Mouse (Mus musculus): ENCODE results near the gene Prepl. TPM values are rescaled to one million over a fixed set of nuclear protein-coding genes. Genes with fewer than 3 reads are reported as not detected.

Gene Prepl
- polyA plus RNA-seq, 1 experiment from 2014 or later: 4.5 TPM

GRCm38 (mm10) chr17:85063560-85063959 lies 26.5 kb downstream of the Prepl start:
- Histone ChIP-seq H3K4me1 (ENCODE audit: insufficient read depth) (no peaks in the 10 kb centered on the region), H3K36me3 (replicated peaks; ENCODE audit: insufficient read depth, low read length) (peaks cover 30% of the 10 kb centered on the region), H3K9me3 (ENCODE audit: low read length) (no peaks in the 10 kb centered on the region), H3K4me2 (ENCODE audit: low read depth, low read length) (no peak overlapping the region), H3K9ac (replicated peaks) (no peak overlapping the region), H3K27me3 (ENCODE audit: insufficient read depth, low read length) (no peaks in the 10 kb centered on the region), H3K4me3 (ENCODE audit: low read depth, low read length) (no peak overlapping the region), H3K27ac (ENCODE audit: low read depth) (no peak overlapping the region)
- DNase-seq (no peak), ATAC-seq (no peak)
- TF ChIP-seq EP300 (IDR thresholded peaks at IDR 0.05; ENCODE audit: low read depth): no peak
- TF ChIP-seq CTCF (IDR thresholded peaks at IDR 0.05; ENCODE audit: low read depth): no peak
- 61% methylated on average over 7 of the region's 7 CpGs for WGBS (ENCODE audit: insufficient replicate concordance)

- Histone ChIP-seq H3K4me2 (ENCODE audit: low read depth, low read length) (no peak overlapping the region), H3K9me3 (ENCODE audit: low read length) (no peaks in the 10 kb centered on the region), H3K27ac (ENCODE audit: low read depth) (no peak overlapping the region), H3K4me1 (ENCODE audit: insufficient read depth) (no peaks in the 10 kb centered on the region), H3K4me3 (ENCODE audit: low read depth, low read length) (no peak overlapping the region), H3K9ac (replicated peaks) (no peak overlapping the region), H3K27me3 (ENCODE audit: insufficient read depth, low read length) (no peaks in the 10 kb centered on the region), H3K36me3 (replicated peaks; ENCODE audit: insufficient read depth, low read length) (peaks cover 13% of the 10 kb centered on the region)
- DNase-seq: no peak
- 82% methylated on average over 6 of the region's 6 CpGs for WGBS (ENCODE audit: insufficient replicate concordance)
- ATAC-seq: no peak
- TF ChIP-seq EP300 (IDR thresholded peaks at IDR 0.05; ENCODE audit: low read depth) (no peak), CTCF (IDR thresholded peaks at IDR 0.05; ENCODE audit: low read depth) (no peak)
Observed at GRCm38 (mm10) chr17:85059136-85059535, 30.9 kb downstream of the Prepl start.

- ATAC-seq (no peak), DNase-seq (no peak)
- H3K27ac ChIP-seq (ENCODE audit: low read depth): no peak overlapping the region
- H3K9me3 ChIP-seq (ENCODE audit: low read length): no peaks in the 10 kb centered on the region
- TF ChIP-seq CTCF (IDR thresholded peaks at IDR 0.05; ENCODE audit: low read depth) (no peak), EP300 (IDR thresholded peaks at IDR 0.05; ENCODE audit: low read depth) (no peak)
- no peak overlapping the region for H3K4me2 ChIP-seq (ENCODE audit: low read depth, low read length)
- no peak overlapping the region for H3K9ac ChIP-seq (replicated peaks)
- no peaks in the 10 kb centered on the region for H3K4me1 ChIP-seq (ENCODE audit: insufficient read depth)
- no peak overlapping the region for H3K4me3 ChIP-seq (ENCODE audit: low read depth, low read length)
- peaks cover 8% of the 10 kb centered on the region for H3K36me3 ChIP-seq (replicated peaks; ENCODE audit: insufficient read depth, low read length)
- WGBS (ENCODE audit: insufficient replicate concordance): 80% methylated on average over 7 of the region's 7 CpGs
- H3K27me3 ChIP-seq (ENCODE audit: insufficient read depth, low read length): no peaks in the 10 kb centered on the region
Observed at GRCm38 (mm10) chr17:85058276-85058675, 31.8 kb downstream of the Prepl start.

- H3K36me3 ChIP-seq (replicated peaks; ENCODE audit: insufficient read depth, low read length): no peaks in the 10 kb centered on the region
- no peak overlapping the region for H3K27ac ChIP-seq (ENCODE audit: low read depth)
- H3K4me2 ChIP-seq (ENCODE audit: low read depth, low read length): no peak overlapping the region
- no peak overlapping the region for H3K4me3 ChIP-seq (ENCODE audit: low read depth, low read length)
- 75% methylated on average over 5 of the region's 5 CpGs for WGBS (ENCODE audit: insufficient replicate concordance)
- no peak for TF ChIP-seq CTCF (IDR thresholded peaks at IDR 0.05; ENCODE audit: low read depth)
- no peak for TF ChIP-seq EP300 (IDR thresholded peaks at IDR 0.05; ENCODE audit: low read depth)
- no peaks in the 10 kb centered on the region for H3K9me3 ChIP-seq (ENCODE audit: low read length)
- DNase-seq (no peak), ATAC-seq (no peak)
- peaks cover 8% of the 10 kb centered on the region; the same call in 1 of the 2 replicates for H3K4me1 ChIP-seq (ENCODE audit: insufficient read depth)
- H3K27me3 ChIP-seq (ENCODE audit: insufficient read depth, low read length): no peaks in the 10 kb centered on the region
- H3K9ac ChIP-seq (replicated peaks): no peak overlapping the region
Observed at GRCm38 (mm10) chr17:85048379-85048778, 41.7 kb downstream of the Prepl start.

- no peak overlapping the region for H3K4me3 ChIP-seq (ENCODE audit: low read depth, low read length)
- TF ChIP-seq EP300 (IDR thresholded peaks at IDR 0.05; ENCODE audit: low read depth) (no peak), CTCF (IDR thresholded peaks at IDR 0.05; ENCODE audit: low read depth) (peak; percentile 19)
- ATAC-seq (no peak), DNase-seq (no peak)
- H3K27me3 ChIP-seq (ENCODE audit: insufficient read depth, low read length): no peaks in the 10 kb centered on the region
- H3K4me1 ChIP-seq (ENCODE audit: insufficient read depth): peaks cover 14% of the 10 kb centered on the region; the same call in 1 of the 2 replicates
- H3K4me2 ChIP-seq (ENCODE audit: low read depth, low read length): no peak overlapping the region
- H3K27ac ChIP-seq (ENCODE audit: low read depth): peak overlapping the region; percentile 66; the same call in 1 of the 2 replicates
- H3K9me3 ChIP-seq (ENCODE audit: low read length): no peaks in the 10 kb centered on the region
- WGBS (ENCODE audit: insufficient replicate concordance): 76% methylated on average over 12 of the region's 12 CpGs
- no peaks in the 10 kb centered on the region for H3K36me3 ChIP-seq (replicated peaks; ENCODE audit: insufficient read depth, low read length)
- H3K9ac ChIP-seq (replicated peaks): no peak overlapping the region
Observed at GRCm38 (mm10) chr17:85045160-85045559, 44.9 kb downstream of the Prepl start.

GRCm38 (mm10) chr17:85044466-85044865 lies 45.6 kb downstream of the Prepl start:
- Histone ChIP-seq H3K27me3 (ENCODE audit: insufficient read depth, low read length) (no peaks in the 10 kb centered on the region), H3K36me3 (replicated peaks; ENCODE audit: insufficient read depth, low read length) (no peaks in the 10 kb centered on the region), H3K9ac (replicated peaks) (no peak overlapping the region), H3K9me3 (ENCODE audit: low read length) (no peaks in the 10 kb centered on the region), H3K4me3 (ENCODE audit: low read depth, low read length) (no peak overlapping the region), H3K27ac (ENCODE audit: low read depth) (peak overlapping the region; percentile 66), H3K4me1 (ENCODE audit: insufficient read depth) (peaks cover 14% of the 10 kb centered on the region; the same call in 1 of the 2 replicates), H3K4me2 (ENCODE audit: low read depth, low read length) (no peak overlapping the region)
- no peak for TF ChIP-seq CTCF (IDR thresholded peaks at IDR 0.05; ENCODE audit: low read depth)
- TF ChIP-seq EP300 (IDR thresholded peaks at IDR 0.05; ENCODE audit: low read depth): 0 out of 2 replicates have a peak, but pooled peaks have one; percentile 15
- ATAC-seq: peak; percentile 89
- WGBS (ENCODE audit: insufficient replicate concordance): 67% methylated on average over 5 of the region's 5 CpGs
- no peak for DNase-seq

Measured in liver, postnatal 0 days (tissue).